Comparison of ENCODE assay signal across 11 mouse cellular contexts in the genomic region with DNA sequence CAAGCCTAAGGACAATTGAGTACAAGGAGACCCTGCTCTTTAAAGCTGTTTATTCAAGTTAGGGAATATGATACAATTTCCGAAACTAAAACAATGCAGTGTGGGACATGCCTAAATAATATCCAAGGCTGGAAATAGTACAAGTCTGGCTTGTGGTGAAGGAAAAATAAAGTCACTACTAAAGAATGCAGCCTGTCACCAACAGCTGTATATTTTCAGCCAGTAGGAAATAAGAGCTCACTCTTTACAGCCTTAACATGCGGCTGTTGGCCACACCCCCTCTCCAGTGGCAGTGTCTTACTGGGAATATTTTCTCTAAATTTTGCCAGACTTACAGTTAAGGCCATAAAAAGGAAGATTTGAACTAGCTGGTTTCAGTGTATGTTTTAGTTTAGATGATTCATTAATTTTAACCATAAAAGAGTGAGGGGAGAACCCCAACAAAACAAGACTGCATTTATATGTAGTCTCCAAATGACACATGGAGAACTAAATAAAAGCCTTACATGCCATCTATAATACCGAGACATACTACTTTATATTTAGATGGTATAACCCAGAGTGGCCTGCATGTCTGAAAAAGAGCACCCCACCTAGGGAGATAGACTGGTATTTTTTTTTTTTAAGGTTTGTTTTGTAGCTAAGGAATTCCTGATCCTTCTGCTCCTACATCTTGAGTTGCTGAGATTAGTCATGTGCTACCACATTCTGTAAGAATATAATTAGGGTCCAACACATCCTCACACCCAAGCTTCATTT. TPM values are rescaled to one million over a fixed set of nuclear protein-coding genes. Genes with fewer than 3 reads are reported as not detected.
DNase-seq lines count a peak whose midpoint lies in the region; ATAC-seq and TF ChIP-seq lines count a peak whose summit lies in the region.
"Had no signal": no experiment of that assay in that cellular context is flagged by ENCODE, and none has a peak within 500 bp of the region (broad histone marks: within the 10 kb centered on the region; RNA-seq: fewer than 3 reads in every experiment).

No protein-coding gene starts in this region.

- ATAC-seq in heart, embryonic 12.5 days (ENCODE audit: insufficient number of reproducible peaks, low FRiP score) = peak; percentile 85
- peak; percentile 90 for ATAC-seq in kidney, postnatal 0 days (replicated peaks; ENCODE audit: low FRiP score, low read depth)
- no peak for ATAC-seq in midbrain, embryonic 14.5 days (ENCODE audit: low FRiP score, low TSS enrichment)
- no peak for ATAC-seq in forebrain, embryonic 12.5 days (ENCODE audit: low FRiP score)
- ATAC-seq: activated CD4-positive, CD25-positive, alpha-beta regulatory T cell, adult 4 months had no signal

- peak overlapping the region; percentile 48 for H3K9ac ChIP-seq in heart, embryonic 12.5 days
- H3K9ac ChIP-seq in kidney, postnatal 0 days (ENCODE audit: low read depth, low read length) = no peak overlapping the region
- no peak overlapping the region for H3K9ac ChIP-seq in midbrain, embryonic 14.5 days (replicated peaks; ENCODE audit: low read length)
- no peak overlapping the region for H3K9ac ChIP-seq in forebrain, embryonic 12.5 days

- peak; percentile 40 for DNase-seq in gastrocnemius, adult 18-20 months (ENCODE audit: low spot score)
- no peak for DNase-seq in gastrocnemius, postnatal 10 days
- DNase-seq in kidney, postnatal 0 days (ENCODE audit: low spot score) = peak; percentile 96
- no peak for DNase-seq in urinary bladder, postnatal 10 days (ENCODE audit: low spot score)
- no peak for DNase-seq in midbrain, embryonic 14.5 days
- DNase-seq: cerebellum, postnatal 14 days had no signal

- peak overlapping the region; percentile 94 for H3K27ac ChIP-seq in heart, embryonic 12.5 days (ENCODE audit: poor library complexity, severe bottlenecking)
- H3K27ac ChIP-seq in kidney, postnatal 0 days = peak overlapping the region; percentile 72
- H3K27ac ChIP-seq in midbrain, embryonic 14.5 days (replicated peaks; ENCODE audit: low read depth, low read length) = no peak overlapping the region
- H3K27ac ChIP-seq in forebrain, embryonic 12.5 days = no peak overlapping the region
- H3K27ac ChIP-seq: hindbrain, embryonic 10.5 days had no signal

- H3K4me3 ChIP-seq in heart, embryonic 12.5 days = no peak overlapping the region
- no peak overlapping the region for H3K4me3 ChIP-seq in kidney, postnatal 0 days (replicated peaks; ENCODE audit: low read depth, low read length)
- no peak overlapping the region for H3K4me3 ChIP-seq in myocyte
- H3K4me3 ChIP-seq in midbrain, embryonic 14.5 days (replicated peaks; ENCODE audit: low read depth, low read length) = no peak overlapping the region
- H3K4me3 ChIP-seq in forebrain, embryonic 12.5 days (replicated peaks) = no peak overlapping the region
- H3K4me3 ChIP-seq: hindbrain, embryonic 10.5 days had no signal

- peak; percentile 1; the same call in 1 of the 2 replicates for TF ChIP-seq CTCF in kidney, postnatal 0 days (IDR thresholded peaks at IDR 0.05; ENCODE audit: low read depth)

- peaks cover 95% of the 10 kb centered on the region for H3K79me2 ChIP-seq in myocyte (ENCODE audit: control insufficient read depth, insufficient read depth)

- H3K27me3 ChIP-seq in heart, embryonic 12.5 days (replicated peaks) = no peaks in the 10 kb centered on the region
- H3K27me3 ChIP-seq in kidney, postnatal 0 days (ENCODE audit: insufficient read depth, low read length) = no peaks in the 10 kb centered on the region
- H3K27me3 ChIP-seq in myocyte (ENCODE audit: control insufficient read depth, insufficient read depth, insufficient read length) = no peaks in the 10 kb centered on the region
- no peaks in the 10 kb centered on the region for H3K27me3 ChIP-seq in midbrain, embryonic 14.5 days (ENCODE audit: control insufficient read depth, insufficient read depth, low read length)
- no peaks in the 10 kb centered on the region for H3K27me3 ChIP-seq in forebrain, embryonic 12.5 days

- H3K4me1 ChIP-seq in heart, embryonic 12.5 days (replicated peaks) = peaks cover 10% of the 10 kb centered on the region
- no peaks in the 10 kb centered on the region for H3K4me1 ChIP-seq in kidney, postnatal 0 days (replicated peaks; ENCODE audit: insufficient read depth, low read length)
- H3K4me1 ChIP-seq in midbrain, embryonic 14.5 days (ENCODE audit: control insufficient read depth, insufficient read depth, low read length) = no peaks in the 10 kb centered on the region
- no peaks in the 10 kb centered on the region for H3K4me1 ChIP-seq in forebrain, embryonic 12.5 days
- H3K4me1 ChIP-seq: hindbrain, embryonic 10.5 days had no signal

- no peak for TF ChIP-seq POLR2A in myocyte (IDR thresholded peaks at IDR 0.05; ENCODE audit: insufficient read length, low read depth)

- H3K4me2 ChIP-seq in heart, embryonic 12.5 days = peak overlapping the region; percentile 48
- H3K4me2 ChIP-seq in kidney, postnatal 0 days (ENCODE audit: low read length) = peak overlapping the region; percentile 21
- peak overlapping the region; percentile 93 for H3K4me2 ChIP-seq in myocyte (ENCODE audit: low read depth)
- no peak overlapping the region for H3K4me2 ChIP-seq in midbrain, embryonic 14.5 days (ENCODE audit: low read length)
- H3K4me2 ChIP-seq in forebrain, embryonic 12.5 days = no peak overlapping the region

- no peak overlapping the region for H3ac ChIP-seq in myocyte (ENCODE audit: control insufficient read depth, insufficient read length)

- H3K36me3 ChIP-seq in heart, embryonic 12.5 days = peaks cover 3% of the 10 kb centered on the region; the same call in 1 of the 2 replicates
- H3K36me3 ChIP-seq in kidney, postnatal 0 days (ENCODE audit: insufficient read depth, low read length) = 0 out of 2 replicates have a peak, but pooled peaks cover 2% of the 10 kb centered on the region
- H3K36me3 ChIP-seq in myocyte (ENCODE audit: control insufficient read depth, insufficient read depth) = peaks cover 4% of the 10 kb centered on the region
- H3K36me3 ChIP-seq in midbrain, embryonic 14.5 days (ENCODE audit: control insufficient read depth, insufficient read depth, low read length) = 0 out of 2 replicates have a peak, but pooled peaks cover 3% of the 10 kb centered on the region
- no peaks in the 10 kb centered on the region for H3K36me3 ChIP-seq in forebrain, embryonic 12.5 days (replicated peaks)

- H3K9me3 ChIP-seq in heart, embryonic 12.5 days (replicated peaks) = no peaks in the 10 kb centered on the region
- H3K9me3 ChIP-seq in kidney, postnatal 0 days (replicated peaks; ENCODE audit: low read length) = no peaks in the 10 kb centered on the region
- no peaks in the 10 kb centered on the region for H3K9me3 ChIP-seq in midbrain, embryonic 14.5 days (ENCODE audit: control insufficient read depth, low read length)
- H3K9me3 ChIP-seq in forebrain, embryonic 12.5 days = no peaks in the 10 kb centered on the region
- H3K9me3 ChIP-seq: hindbrain, embryonic 10.5 days had no signal

- 38% methylated on average over 3 of the region's 3 CpGs for WGBS in heart, embryonic 12.5 days
- WGBS in kidney, postnatal 0 days = 20% methylated on average over 3 of the region's 3 CpGs
- WGBS in midbrain, embryonic 14.5 days = 76% methylated on average over 3 of the region's 3 CpGs
- WGBS in forebrain, embryonic 12.5 days = 70% methylated on average over 3 of the region's 3 CpGs

TF ChIP-seq in myocyte, 11 proteins besides CTCF, POLR2A, EP300 and RAD21:
- TF ChIP-seq MYOD1 (IDR thresholded peaks at IDR 0.05; ENCODE audit: control insufficient read depth in 1 of 3, insufficient read length in 2 of 3, low read depth in 2 of 3) (peak in 2 of 3 experiments; percentile 42 to 66), TCF3 (IDR thresholded peaks at IDR 0.05; ENCODE audit: insufficient read length, low read depth) (no peak), MYOG (IDR thresholded peaks at IDR 0.05; ENCODE audit: control insufficient read depth in 1 of 3, insufficient read depth in 1 of 3, insufficient read length in 2 of 3, low read depth in 2 of 3) (peak in 2 of 3 experiments; percentile 34 to 59)
TF ChIP-seq in myocyte: peak in this region for 2.

RNA-seq across cellular contexts. Expression of gene Rnf11, which starts 23.9 kb away (rescaled TPM):
- 100 to 1,000 TPM; 123 to 131 TPM for total RNA-seq in gastrocnemius, adult 18-20 months (2021)
- total RNA-seq in gastrocnemius, postnatal 10 days (2021) = 10 to 100 TPM; 91.5 to 96.9 TPM
- polyA plus RNA-seq in heart, embryonic 12.5 days (2016; fragmentation: Nextera tagmentation; extraction: Ambion mirVana) = 62.2 and 63.9 TPM in 2 replicates
- polyA plus RNA-seq in kidney, postnatal 0 days (2015; fragmentation: Nextera tagmentation; extraction: Ambion mirVana) = 51.6 and 57.5 TPM in 2 replicates
- 127 TPM for polyA plus RNA-seq in myocyte (2012; fragmentation: generic; extraction: Trizol)
- 84.5 and 104 TPM in 2 replicates for polyA plus RNA-seq in midbrain, embryonic 14.5 days (2014; fragmentation: Nextera tagmentation; extraction: Ambion mirVana)
- polyA plus RNA-seq in forebrain, embryonic 12.5 days (2016; fragmentation: Nextera tagmentation; extraction: Ambion mirVana) = 49.1 and 53.8 TPM in 2 replicates

RNA-seq across cellular contexts. Expression of gene Ttc39a, which starts 54.2 kb away (rescaled TPM):
- total RNA-seq in gastrocnemius, adult 18-20 months (2021) = under 1 TPM in 1 of 2 experiments, not detected in 1; 0.11 TPM
- total RNA-seq in gastrocnemius, postnatal 10 days (2021) = under 1 TPM; 0.66 to 0.81 TPM
- 11.6 and 11.8 TPM in 2 replicates for polyA plus RNA-seq in heart, embryonic 12.5 days (2016; fragmentation: Nextera tagmentation; extraction: Ambion mirVana)
- polyA plus RNA-seq in kidney, postnatal 0 days (2015; fragmentation: Nextera tagmentation; extraction: Ambion mirVana) = 2.6 and 3.0 TPM in 2 replicates
- 0.70 TPM for polyA plus RNA-seq in myocyte (2012; fragmentation: generic; extraction: Trizol)
- 1.3 and 2.2 TPM in 2 replicates for polyA plus RNA-seq in midbrain, embryonic 14.5 days (2014; fragmentation: Nextera tagmentation; extraction: Ambion mirVana)
- polyA plus RNA-seq in forebrain, embryonic 12.5 days (2016; fragmentation: Nextera tagmentation; extraction: Ambion mirVana) = 1.1 and 2.5 TPM in 2 replicates
- polyA plus RNA-seq: activated CD4-positive, CD25-positive, alpha-beta regulatory T cell, adult 4 months had no signal

Comparison
In these comparisons a context has a peak if more than half of its experiments do, and no peak if none do; other contexts are left out.
1. DNase-seq: peak in gastrocnemius, adult 18-20 months (single experiment) and kidney, postnatal 0 days (single experiment); none in gastrocnemius, postnatal 10 days (single experiment), urinary bladder, postnatal 10 days (single experiment) and midbrain, embryonic 14.5 days (single experiment).
2. ATAC-seq: peak in heart, embryonic 12.5 days (single experiment) and kidney, postnatal 0 days (single experiment); none in midbrain, embryonic 14.5 days (single experiment) and forebrain, embryonic 12.5 days (single experiment).
3. H3K27ac ChIP-seq: peak in heart, embryonic 12.5 days (single experiment) and kidney, postnatal 0 days (single experiment); none in midbrain, embryonic 14.5 days (single experiment) and forebrain, embryonic 12.5 days (single experiment).
4. H3K4me2 ChIP-seq: peak in heart, embryonic 12.5 days (single experiment), kidney, postnatal 0 days (single experiment) and myocyte (single experiment); none in midbrain, embryonic 14.5 days (single experiment) and forebrain, embryonic 12.5 days (single experiment).